Mouse (Mus musculus): Measurements from ENCODE around the gene Klf16.

- TF ChIP-seq POLR2A (IDR thresholded peaks at IDR 0.05; ENCODE audit: borderline replicate concordance, low read depth, low read length) (no peak), CTCF (IDR thresholded peaks at IDR 0.05; ENCODE audit: low read depth, low read length) (no peak)
These were observed 43.9 kb upstream of the Klf16 start for GRCm38 (mm10) chr10:80620796-80621689.

Measured in bone marrow macrophage, adult 2 months (primary cell).